Mouse (Mus musculus): ENCODE results near the gene Sox5. TPM values are rescaled to one million over a fixed set of nuclear protein-coding genes. Genes with fewer than 3 reads are reported as not detected.
A peak's percentile ranks its signal among the peaks of the same experiment; 100 is the strongest.
"Not testable (repeated sequence)": the region's sequence is repeated elsewhere in the genome, so short reads cannot be mapped to it uniquely, and the experiment has no call there.

Gene Sox5
- total RNA-seq, 4 experiments from 2014 or later: 46.1 to 57.5 (median 51.3) TPM

DNA sequence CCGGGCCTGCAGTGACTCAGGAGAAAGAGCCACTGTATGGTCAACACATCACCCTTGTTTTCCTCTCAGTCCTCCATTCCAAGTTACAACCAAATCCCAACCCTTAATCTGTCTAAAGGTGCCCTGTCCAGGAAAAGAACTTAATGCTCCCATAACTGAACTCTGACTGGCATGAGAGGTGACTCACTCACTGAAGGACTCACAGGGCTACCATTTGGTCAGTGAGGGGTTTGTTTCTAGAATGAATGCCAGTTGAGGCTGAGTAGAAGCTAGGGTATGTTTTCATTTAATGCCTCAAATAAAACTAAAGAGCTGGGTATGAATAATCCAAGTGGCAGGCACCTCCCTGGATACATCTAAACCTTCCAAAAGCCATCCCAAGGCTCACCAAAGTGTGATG is 484.6 kb downstream of the Sox5 start:
- no peak for DNase-seq (ENCODE audit: low spot score in 2 of 2)

DNA sequence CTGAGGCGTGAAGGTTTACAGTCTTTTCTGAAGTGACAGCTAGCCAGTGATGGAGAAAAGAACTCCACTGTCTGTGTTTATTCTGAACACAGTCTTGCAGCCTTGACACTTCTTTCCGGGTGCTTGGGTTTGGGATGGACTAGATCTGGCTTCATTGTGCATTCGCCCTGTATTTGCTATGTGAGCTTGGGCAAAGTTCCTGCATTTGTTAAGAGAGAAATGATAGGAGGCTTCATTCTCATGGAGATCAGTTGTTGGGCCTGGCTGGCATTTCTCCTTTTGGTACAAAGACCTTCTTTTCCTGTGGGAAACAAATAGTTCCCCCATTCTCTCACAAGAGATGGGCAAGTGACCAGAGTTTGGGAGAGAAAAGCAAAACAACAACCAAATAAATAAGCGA is 490.3 kb downstream of the Sox5 start:
- DNase-seq (ENCODE audit: low spot score in 2 of 2): no peak

DNA sequence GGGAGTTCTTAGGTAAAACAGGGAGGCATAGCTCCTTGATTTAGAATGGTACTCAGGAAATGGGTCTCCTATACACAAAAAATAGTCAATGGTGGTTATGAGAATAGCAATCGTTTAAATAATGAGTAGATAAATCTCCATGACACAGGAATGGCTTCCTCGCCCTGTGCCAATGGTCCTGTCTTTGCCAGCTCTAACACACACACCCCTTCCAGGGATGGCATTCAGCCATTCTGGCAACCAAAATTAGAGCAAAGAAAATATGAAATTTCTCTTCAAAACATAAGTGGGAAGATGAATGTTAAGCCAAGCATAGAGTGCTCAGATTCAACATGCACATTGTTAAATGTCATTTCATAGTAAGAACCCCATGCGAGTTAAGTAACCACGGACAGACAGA is 495.7 kb downstream of the Sox5 start:
- no peak for DNase-seq (ENCODE audit: low spot score in 2 of 2)

DNA sequence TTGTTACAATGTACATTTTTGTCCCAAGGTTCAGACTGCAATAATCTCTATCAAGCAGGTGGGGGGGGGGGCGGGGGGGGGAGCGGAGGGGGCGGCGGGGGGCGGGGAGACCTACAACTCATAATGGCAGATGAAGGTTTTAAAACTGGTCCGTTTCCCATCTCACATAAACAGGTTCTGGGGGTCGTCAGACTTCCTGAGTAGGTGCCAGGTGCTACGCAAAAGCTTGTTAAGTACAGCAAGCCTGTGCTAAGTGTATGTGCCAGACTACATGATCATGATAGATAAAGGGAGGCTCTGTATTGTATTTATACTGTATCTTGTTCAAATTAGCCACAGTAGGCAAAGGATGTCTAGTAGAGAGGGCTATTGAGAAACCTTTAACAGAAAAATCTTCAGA is 498.6 kb downstream of the Sox5 start:
- no peak for DNase-seq (ENCODE audit: low spot score in 2 of 2)

DNA sequence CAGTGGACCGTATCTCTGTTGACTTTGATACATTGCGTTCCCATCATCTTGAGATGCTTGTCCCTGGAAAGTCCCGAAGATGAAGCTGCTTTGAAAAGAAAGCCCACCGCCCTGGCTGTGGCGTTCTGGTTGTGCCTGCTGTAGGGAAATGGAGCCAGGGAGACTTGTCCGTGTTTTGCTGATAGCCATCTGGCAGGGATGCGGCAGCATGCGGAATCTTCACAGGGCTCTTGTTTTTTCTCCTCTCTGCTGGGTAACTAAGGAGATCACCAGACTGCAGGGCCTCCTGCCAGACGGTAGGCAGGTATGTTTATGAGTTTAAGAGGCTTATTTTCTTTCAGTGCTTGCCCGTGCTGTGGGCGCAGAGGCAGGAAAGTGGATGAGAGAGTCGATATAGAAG is 499.0 kb downstream of the Sox5 start:
- peak in 1 of 2 experiments; percentile 18 for DNase-seq (ENCODE audit: low spot score in 2 of 2)

DNA sequence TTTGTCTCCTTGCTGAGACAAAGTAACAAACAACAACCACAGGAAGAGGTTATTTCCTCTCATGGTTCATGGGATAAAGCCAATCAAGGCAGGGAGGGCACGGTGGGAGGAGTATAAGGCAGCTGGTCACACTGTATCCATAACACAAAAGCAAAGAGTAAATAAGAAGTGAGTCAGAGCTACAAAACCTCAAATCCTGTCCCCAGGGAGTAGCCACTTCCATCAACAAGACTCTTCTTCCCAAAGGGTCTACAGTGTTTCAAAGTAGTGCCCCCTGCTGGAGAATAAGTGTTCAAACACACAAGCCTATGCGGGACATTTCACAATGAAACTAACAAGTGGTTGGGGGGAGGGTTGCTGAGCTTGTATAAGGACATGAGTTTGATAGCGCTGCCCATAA is 500.1 kb downstream of the Sox5 start:
- no peak for DNase-seq (ENCODE audit: low spot score in 2 of 2)

DNA sequence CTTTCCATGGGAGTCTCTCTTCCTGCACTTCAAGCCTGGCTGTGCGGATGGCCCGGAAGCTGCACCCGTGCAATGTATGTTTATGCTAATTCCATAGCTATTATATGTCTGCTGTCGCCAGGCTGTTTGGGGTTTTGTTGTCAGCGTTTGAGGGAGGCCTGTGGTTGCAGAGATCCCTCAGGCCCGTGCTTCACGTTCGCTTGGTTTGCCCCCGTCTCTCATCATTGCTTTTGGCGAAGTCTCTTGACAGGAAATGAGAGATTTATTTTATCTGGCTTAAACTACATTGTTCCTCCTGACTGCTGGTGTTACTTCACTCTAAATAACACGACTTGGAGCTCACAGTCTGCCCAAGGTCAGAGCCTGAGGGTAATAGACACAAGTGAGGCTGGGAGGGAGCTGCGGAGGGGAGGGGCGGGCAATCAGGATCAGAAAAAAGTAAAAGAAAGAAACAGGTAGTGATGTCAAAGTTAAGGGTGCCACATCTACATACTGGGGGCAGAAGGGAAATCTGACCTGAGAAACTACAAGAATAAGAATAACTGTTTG is 503.2 kb downstream of the Sox5 start:
- no peak for DNase-seq (ENCODE audit: low spot score in 2 of 2)

DNA sequence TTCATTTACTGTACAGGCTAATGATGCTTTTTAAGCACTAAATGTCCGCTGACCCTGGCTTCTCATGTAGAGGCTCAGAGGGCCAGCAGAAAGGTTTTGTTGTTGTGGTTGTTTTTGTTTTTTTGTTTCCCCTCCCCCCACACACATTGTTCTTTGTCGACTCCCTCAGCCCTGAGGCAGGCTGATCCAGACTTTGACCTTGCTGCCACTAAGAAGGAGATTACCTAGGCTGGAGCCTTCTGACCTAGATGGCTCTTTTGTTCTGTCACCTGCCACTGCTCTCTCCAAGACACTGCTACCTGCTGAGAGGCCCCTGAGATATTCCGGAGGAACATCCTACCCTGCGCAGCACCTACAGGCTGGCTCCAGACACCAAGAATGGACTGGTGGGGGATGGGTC is 508.4 kb downstream of the Sox5 start:
- DNase-seq (ENCODE audit: low spot score in 2 of 2): not testable (repeated sequence)

DNA sequence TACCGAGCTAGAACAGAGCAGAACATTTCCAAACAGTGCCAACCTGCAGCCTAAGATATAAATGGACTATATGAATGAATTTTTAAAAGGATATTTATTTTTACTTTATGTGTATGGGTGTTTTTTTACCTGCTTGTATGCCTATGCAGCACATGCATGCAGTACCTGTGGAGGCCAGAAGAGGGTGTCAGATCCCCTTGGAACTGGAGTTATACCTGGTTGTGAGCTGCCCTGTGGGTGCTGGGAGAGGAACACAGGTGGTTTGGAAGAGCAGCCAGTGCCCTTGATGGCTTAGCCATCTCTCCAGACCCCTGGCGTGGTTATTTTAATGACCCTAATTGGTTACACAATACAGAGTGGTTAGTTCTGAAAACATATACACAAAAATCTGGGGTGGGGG is 510.5 kb downstream of the Sox5 start:
- DNase-seq (ENCODE audit: low spot score in 2 of 2): no peak

DNA sequence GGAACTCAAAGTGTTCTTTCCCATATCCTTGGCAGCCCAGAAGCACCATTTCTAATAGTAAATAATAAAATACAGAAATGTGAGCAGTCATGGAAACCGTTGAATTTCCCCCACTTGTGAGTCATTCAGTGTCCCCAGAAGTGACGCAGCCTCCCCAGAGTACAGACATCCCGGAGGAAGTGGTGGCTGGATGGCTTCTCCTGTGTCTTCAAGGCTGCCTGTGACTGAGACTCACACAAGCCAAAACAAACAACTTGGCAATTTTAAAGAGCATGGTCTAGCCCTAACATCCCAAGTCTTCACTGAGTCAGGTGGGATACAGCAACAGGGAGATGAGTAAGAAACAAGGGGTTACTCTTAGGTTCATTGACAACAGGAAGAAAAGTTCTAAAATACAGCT is 511.5 kb downstream of the Sox5 start:
- DNase-seq (ENCODE audit: low spot score in 2 of 2): no peak

DNA sequence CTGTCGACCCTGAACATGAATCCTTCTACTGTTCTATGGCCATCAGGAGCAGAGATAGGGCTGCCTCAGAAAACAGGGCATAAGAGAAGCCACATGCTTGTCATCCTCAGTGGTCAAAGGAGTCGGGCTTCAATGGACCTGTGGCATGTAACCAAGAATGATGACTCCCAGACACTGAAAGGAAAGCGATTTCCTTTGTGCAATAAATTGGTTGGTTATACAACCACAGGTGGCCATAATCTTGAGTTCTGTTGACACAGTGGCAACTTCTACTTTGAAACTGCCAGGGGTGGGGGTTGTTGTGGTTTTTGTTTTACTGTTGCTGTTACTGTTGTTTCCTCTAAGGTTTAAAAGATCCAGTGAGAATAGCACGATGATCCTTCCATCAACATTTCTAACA is 512.1 kb downstream of the Sox5 start:
- DNase-seq (ENCODE audit: low spot score in 2 of 2): no peak

DNA sequence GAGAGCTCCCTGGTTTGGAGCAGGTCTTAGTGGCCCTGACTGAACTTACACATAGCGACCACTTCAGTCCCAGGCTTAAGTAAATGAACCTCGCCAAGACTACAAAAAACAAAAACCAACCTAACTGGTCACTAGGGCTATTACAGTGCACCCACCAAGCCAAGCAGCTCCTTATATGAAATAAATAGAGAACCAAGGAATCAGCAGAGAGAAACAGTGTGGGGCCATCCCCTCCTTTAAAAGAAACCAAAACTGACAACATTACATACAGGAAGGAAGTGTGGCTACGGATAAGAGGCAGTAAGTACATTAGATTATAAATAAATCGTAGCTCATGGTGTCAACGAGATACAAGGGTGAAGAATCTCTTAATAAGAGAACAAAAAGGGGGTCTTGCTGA is 516.0 kb downstream of the Sox5 start:
- no peak for DNase-seq (ENCODE audit: low spot score in 2 of 2)

DNA sequence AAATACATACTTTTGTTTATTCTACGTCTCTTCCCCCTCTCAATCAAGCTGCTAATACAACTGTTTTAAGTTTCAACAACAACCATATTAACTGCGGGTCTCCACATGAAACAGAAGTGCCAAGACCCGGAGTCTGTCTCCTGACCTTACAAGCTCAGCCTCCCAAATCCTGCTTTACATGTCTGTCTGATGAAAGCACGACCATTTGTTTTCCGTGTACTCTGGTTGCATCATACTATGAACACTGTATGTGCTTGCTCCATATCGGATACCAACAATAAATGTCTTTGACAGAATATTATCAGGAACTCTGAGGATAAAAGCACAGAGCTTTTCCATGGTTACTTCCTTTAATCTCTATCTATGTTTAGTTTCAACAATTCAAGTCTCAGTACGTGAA is 516.8 kb downstream of the Sox5 start:
- DNase-seq (ENCODE audit: low spot score in 2 of 2): no peak

DNA sequence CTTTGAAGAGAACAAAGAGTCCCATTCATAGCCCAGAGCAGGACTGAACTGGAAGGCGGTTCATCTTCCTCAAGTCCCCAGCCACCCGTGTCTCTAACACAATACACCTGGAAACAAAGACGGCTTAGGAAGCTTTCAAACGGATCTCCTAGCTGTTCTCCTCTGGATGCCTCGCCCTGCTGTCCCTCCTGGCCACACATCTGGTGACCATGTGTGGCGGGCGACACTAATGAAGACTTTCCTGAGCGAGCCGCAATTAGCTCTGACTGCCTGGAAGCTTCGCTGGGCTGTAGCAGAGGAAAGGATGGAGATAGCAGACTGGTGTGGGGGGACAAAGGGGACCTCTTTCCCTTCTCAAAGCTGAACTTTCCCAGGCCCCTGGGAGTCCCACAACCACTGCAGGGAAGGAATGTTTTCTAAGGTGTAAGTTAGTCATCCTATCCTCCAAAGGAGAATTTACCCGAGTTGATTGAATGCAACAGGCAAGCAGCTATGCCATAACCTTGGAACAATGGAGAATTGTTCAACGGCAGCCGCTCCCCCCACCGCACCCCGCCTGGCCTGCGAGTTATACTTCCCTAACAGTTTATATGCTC is 517.4 kb downstream of the Sox5 start:
- no peak for DNase-seq (ENCODE audit: low spot score in 2 of 2)

DNA sequence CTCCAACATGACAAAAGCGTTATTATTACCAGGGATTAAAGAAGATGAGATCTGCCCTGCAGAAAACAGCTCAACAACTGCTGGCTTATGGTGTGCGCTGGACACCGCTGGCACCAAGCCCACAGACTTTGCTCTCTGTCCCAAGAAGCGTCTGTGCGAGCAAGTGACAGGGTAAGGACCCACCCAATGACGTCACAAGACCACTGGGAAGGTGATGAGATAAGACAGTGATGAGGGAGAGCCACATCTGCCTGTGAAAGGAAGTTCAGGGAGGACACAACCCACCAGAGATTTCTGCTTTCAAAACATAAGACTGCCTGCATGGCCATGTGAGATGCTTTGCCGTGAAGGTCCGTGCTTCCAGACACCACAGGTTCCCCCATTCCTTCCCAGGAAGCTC is 525.3 kb downstream of the Sox5 start:
- no peak for DNase-seq (ENCODE audit: low spot score in 2 of 2)

DNA sequence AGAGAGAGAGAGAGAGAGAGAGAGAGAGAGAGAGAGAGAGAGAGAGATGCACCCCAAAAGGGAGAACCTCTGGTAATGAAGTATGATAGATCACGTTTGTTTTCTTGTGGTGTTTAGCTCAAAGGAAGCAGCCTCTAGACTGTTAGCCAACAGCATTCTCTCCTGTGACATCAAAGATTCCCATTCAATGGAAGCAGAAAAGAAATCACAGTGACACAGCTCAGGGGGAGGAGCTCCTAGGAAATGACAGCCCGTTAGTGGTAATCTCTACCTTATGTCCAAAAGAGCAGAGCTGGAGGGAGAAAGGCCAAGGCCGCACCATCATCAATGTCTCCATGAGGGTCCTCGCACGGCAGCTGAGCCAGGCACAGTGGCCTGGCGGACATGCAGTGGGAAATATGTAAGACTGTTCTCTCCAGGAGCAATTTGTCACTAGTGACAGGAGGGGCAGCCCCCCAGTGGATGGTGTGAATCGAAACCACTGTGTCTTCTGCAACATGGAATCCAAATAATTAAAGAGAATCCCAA is 529.5 kb downstream of the Sox5 start:
- no peak for DNase-seq (ENCODE audit: low spot score in 2 of 2)

DNA sequence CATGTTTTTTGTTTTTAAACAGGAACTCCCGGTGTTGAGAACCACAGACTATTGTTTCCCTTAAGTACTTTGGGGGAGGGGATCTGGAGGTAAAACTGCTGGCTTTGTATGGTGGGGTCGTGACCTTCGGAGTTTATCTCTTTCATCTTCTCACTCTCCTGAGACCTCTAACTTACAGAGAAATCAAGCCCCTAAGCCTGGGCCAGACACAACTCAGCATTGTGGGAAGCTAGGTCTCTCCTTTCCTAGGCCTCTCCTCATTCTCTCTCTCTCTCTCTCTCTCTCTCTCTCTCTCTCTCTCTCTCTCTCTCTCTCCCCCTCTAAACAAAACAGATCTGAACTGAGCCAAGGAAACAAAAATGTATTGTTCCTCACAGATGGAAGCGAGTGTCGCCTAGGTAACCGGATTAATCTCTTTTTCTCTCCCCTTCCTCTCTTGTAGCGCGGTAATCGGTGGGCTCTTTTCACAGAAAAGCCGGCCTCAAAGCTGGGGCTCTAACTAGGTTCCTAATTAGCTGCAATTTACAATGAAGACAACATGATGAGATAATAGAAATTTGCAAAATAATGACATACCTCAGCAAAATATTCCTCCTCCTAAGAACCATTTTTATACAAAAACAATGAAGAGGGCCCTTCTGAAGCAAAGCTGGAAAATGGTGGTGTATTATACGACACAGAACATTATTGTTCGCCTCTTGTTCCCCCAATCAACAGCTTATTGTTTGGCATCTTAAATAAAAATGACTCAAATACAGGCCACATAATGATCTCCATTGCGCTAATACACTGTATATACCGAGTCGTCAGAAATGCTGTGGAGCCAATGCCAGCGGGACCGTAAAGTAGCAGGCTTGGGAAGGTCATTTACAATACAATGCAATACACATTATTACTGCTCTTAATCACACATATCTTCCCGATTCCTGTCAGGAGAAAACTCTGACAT is 530.3 kb downstream of the Sox5 start:
- no peak for DNase-seq (ENCODE audit: low spot score in 2 of 2)

DNA sequence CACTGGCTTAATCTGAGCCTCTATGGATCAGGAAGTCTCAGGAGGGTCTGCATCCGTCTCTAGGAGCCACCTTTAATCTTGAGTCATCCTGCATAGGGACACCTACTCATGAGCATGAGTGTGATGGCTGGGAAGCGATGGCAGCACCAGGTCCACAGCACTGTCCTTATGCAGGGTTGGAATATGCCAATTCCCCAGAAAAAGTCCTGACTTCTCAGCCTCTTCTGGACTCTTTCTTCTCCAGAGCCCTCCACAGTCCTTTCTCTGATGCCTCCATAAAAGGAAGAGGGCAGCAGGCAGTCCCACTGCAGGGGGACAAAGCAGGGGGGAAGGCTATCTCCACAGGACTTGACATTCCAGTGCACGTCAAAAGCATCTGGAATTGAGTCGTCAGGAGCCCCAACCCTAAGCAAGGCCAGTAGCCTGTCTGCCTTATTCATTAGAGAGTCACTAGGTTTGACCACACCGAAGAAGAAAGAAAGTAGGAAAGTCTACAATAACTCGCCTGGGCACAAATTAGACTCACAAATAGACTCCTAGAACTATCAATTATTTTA is 531.1 kb downstream of the Sox5 start:
- no peak for DNase-seq (ENCODE audit: low spot score in 2 of 2)

DNA sequence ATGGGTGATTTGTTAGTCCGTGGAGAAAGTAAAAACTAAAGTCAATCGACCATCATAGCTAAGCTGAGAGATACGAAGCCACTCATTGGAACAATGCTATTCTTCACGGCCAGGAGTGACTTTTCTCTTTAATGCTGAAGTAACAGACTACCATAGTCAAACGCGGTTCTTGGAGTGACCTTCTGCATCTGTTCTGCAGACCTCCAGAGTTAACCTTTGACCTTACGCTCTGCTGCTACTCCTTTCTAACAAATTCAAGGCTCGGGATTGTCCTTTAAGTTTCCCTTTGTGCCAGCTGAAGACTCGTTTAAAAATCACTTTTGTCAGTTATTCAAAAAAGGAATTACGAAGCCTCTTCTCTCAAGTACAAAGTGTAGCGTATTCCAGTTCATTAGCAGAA is 545.2 kb downstream of the Sox5 start:
- no peak for DNase-seq (ENCODE audit: low spot score in 2 of 2)

DNA sequence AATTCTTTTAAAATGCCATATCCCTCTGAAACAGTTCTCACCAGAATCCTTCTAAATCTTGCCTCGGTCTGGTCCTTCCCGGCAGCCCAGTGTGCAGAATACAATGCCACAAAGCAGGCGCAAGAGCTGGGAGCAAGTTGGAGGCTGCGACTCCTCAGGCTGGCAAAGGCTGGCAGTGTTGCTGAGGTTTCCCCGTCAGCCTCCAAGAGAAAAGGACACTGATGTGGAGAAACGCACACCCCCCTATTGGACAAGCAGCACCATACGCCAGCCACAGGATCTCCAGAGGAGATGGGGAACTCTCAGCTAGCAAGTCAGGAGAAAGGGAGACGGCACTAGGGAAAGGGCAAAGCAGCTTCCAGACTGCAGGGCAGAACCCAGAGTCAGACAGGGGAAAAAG is 577.8 kb downstream of the Sox5 start:
- no peak for DNase-seq (ENCODE audit: low spot score in 2 of 2)

DNA sequence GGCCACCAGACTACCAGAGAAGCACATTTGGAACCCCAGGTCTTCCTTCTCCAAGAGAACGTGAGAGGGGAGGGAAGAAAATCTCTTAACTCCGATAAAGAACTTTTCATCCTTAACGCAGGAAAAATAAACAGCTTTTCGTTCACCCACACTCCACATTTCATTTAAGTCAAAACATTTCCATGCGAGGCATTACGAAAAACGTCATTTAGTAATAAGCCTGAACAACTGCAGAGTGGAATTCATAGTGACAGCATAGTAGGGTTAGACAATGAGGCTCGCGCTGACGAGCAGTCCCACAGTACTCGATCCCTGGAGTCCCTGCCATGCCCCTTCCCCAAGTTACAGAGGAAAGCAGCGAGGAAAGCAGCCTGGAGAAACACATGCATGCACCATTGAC is 578.8 kb downstream of the Sox5 start:
- DNase-seq (ENCODE audit: low spot score in 2 of 2): no peak

DNA sequence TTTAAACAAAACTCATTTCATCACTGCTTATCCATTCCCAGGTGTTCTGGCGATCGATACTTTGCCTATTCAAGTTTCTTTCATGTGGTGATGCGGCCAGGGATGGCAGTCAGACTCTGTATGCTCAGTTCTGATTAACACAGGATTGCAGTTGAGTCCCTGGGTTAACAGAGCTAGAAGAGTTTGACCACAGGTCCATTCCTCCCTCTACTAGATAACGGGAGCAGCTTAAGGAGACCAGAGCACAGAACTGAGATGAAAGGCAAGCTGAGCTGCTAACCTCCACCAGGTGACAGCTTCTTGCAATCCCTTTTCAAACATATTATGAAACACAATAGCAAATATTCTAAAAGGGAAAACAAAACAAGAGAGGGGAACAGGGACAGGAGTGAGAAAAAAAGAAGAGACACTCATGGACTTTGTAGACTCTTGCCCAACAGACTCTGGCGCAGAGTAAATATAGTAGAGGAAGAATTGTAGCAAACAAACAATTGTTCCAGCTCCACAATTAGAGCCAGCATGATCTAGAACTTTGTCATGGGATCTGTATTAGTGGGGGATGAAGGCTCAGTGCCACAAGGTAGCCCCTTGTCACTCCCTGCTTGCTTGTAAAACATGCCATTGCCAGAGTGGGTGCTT is 580.3 kb downstream of the Sox5 start:
- no peak for DNase-seq (ENCODE audit: low spot score in 2 of 2)
